Mouse (Mus musculus) liver, embryonic 11.5 days (tissue): ENCODE measurements around the gene Rrbp1. TPM values are rescaled to one million over a fixed set of nuclear protein-coding genes. Genes with fewer than 3 reads are reported as not detected.

Experiments used
- ATAC-seq: fragments of 200-750 bp; cut with Nextera tagmentation; replicated peaks from 2 replicates; pipeline ENCODE4 v1.8.0; 2017; ENCODE audit warnings: moderate number of reproducible peaks, mild to moderate bottlenecking, moderate TSS enrichment, moderate library complexity; ENCODE audit not compliant: low FRiP score
- DNase-seq: peaks from one replicate; pipeline ENCODE4 v3.0.0-alpha.2; 2017; ENCODE audit warnings: low spot score
- H3K27ac ChIP-seq: fragments of 300-500 bp; sonication (generic); 2 replicates; pipeline ENCODE4 v1.5.1; 2014; ENCODE audit warnings: mild to moderate bottlenecking, low read depth, low read length, control low read depth
- H3K27me3 ChIP-seq: fragments of 300-500 bp; sonication (generic); replicated peaks from 2 replicates; pipeline ENCODE4 v1.6.1; 2014; ENCODE audit warnings: low read length, mixed read lengths; ENCODE audit not compliant: control insufficient read depth, insufficient read depth
- H3K36me3 ChIP-seq: fragments of 300-500 bp; sonication (generic); 2 replicates; pipeline ENCODE4 v1.6.1; 2014; ENCODE audit warnings: mild to moderate bottlenecking, low read length, moderate library complexity, mixed read lengths; ENCODE audit not compliant: control insufficient read depth, insufficient read depth
- H3K4me1 ChIP-seq: fragments of 300-500 bp; sonication (generic); replicated peaks from 2 replicates; pipeline ENCODE4 v1.6.1; 2014; ENCODE audit warnings: low read length, mixed read lengths; ENCODE audit not compliant: control insufficient read depth, insufficient read depth
- H3K4me2 ChIP-seq: fragments of 300-500 bp; sonication (generic); 2 replicates; pipeline ENCODE4 v1.6.1; 2014; ENCODE audit warnings: mild to moderate bottlenecking, control low read depth, moderate library complexity
- H3K4me3 ChIP-seq: fragments of 300-500 bp; sonication (generic); 2 replicates; pipeline ENCODE4 v1.5.1; 2014; ENCODE audit warnings: low read depth, low read length, control low read depth
- H3K9ac ChIP-seq: fragments of 300-500 bp; sonication (generic); 2 replicates; pipeline ENCODE4 v1.6.1; 2014; ENCODE audit warnings: low read depth, low read length, control low read depth
- H3K9me3 ChIP-seq: fragments of 300-500 bp; sonication (generic); 2 replicates; pipeline ENCODE4 v1.6.1; 2016; ENCODE audit warnings: low read length, inconsistent platforms, mixed read lengths; ENCODE audit not compliant: control insufficient read depth
- WGBS: fragments of 180-500 bp; shearing (Covaris S2); extraction: QIAGEN DNeasy Blood & Tissue Kit; methylation state at CpG from one replicate; pipeline ENCODE4 v1.1.7; 2014; 5-methylcytosine and 5-hydroxymethylcytosine counted together
- polyA plus RNA-seq: library from polyadenylated mRNA; unstranded; fragments of >200 nt; fragmentation: Nextera tagmentation; extraction: Ambion mirVana; gene quantifications from 2 replicates; pipeline ENCODE4 v1.2.1, GENCODE M21; 2014

Gene Rrbp1
- polyA plus RNA-seq, 1 experiment from 2014 or later, result 89.6 TPM

DNA sequence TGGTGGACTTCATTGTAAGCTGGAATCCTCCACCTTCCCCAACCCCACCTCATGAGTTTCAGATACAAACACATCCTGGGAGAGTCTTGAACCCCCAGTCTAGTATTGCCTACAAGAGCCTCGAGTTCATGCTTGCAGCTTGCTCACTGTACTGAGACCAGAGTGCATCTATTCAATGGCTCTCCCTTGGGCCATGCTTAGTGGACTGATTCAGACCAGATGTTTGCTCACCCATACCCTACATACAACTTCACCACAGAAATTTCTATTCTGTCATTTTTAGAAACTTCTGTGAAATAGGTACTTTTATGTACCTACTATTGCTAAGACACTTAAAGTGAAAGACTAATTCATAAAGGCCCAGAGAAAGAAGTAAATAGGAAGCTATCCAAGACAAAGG is 18.1 kb downstream of the Rrbp1 start:
- Histone ChIP-seq H3K4me2 (no peak overlapping the region), H3K4me3 (no peak overlapping the region), H3K36me3 (peaks cover 4% of the 10 kb centered on the region; the same call in 1 of the 2 replicates), H3K4me1 (peaks cover 9% of the 10 kb centered on the region), H3K9me3 (no peaks in the 10 kb centered on the region), H3K27ac (no peak overlapping the region), H3K9ac (no peak overlapping the region), H3K27me3 (no peaks in the 10 kb centered on the region)
- DNase-seq (no peak), ATAC-seq (no peak)
- WGBS, result 81% methylated on average over 1 of the region's 1 CpGs

DNA sequence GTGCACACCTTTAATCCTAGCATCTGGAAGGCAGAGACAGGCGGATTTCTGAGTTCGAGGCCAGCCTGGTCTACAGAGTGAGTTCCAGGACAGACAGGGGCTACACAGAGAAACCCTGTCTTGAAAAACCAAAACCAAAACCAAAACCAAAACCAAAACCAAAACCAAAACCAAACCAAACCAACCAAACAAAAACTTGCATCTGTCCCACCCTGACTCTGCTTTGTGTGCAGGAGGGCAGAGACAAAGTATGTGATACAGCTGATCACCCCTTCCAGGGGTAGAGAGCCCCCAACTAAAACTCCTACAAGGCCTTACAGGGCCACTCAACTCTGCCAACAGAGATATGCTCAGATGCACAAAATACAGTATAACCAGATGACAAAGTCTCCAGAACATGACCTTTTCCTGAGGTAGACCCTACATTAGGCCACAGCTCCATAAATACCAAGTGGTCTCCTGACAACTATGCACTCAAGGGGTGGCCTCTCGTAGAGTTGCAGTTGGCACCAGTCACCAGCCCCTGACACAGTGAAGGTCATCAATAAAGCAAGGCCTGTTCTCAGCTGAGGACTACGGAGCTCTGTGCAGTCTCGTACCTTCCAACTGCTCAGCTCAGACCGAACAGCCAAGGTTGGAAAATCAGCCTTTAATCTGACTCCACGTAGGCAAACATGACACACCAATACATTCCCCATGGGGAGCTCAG is 18.9 kb downstream of the Rrbp1 start:
- WGBS, result 85% methylated on average over 7 of the region's 7 CpGs
- H3K36me3 ChIP-seq, result peaks cover 6% of the 10 kb centered on the region; the same call in 1 of the 2 replicates
- no peak overlapping the region for H3K27ac ChIP-seq
- H3K9me3 ChIP-seq, result no peaks in the 10 kb centered on the region
- H3K9ac ChIP-seq, result no peak overlapping the region
- DNase-seq (no peak), ATAC-seq (no peak)
- no peak overlapping the region for H3K4me2 ChIP-seq
- H3K4me3 ChIP-seq, result no peak overlapping the region
- H3K27me3 ChIP-seq, result no peaks in the 10 kb centered on the region
- H3K4me1 ChIP-seq, result peaks cover 9% of the 10 kb centered on the region

DNA sequence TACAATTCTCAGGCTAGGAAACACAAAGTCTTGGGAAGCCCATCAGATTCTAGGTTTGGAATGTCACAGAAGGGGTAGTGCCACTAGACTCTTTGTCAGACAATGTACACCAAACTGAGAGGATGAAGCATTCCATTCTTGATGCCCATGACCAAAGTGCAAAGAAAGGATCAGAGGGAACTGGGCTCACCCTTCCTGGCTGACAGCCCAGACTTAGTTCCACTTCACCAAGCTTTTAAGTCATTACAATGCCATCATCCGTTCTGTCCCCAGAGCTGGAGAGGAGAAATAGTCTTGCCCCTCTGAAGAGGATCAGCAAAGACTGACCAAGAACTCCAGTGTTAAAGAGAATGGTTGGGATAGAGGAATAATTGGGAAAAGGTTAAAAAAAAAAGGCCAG is 20.1 kb downstream of the Rrbp1 start:
- no peak for ATAC-seq
- peaks cover 9% of the 10 kb centered on the region for H3K4me1 ChIP-seq
- H3K27me3 ChIP-seq, result no peaks in the 10 kb centered on the region
- H3K9me3 ChIP-seq, result no peaks in the 10 kb centered on the region
- peaks cover 6% of the 10 kb centered on the region; the same call in 1 of the 2 replicates for H3K36me3 ChIP-seq
- DNase-seq, result no peak
- H3K9ac ChIP-seq, result no peak overlapping the region
- no peak overlapping the region for H3K4me3 ChIP-seq
- no peak overlapping the region for H3K27ac ChIP-seq
- WGBS, result 78% methylated on average over 1 of the region's 1 CpGs
- H3K4me2 ChIP-seq, result no peak overlapping the region

DNA sequence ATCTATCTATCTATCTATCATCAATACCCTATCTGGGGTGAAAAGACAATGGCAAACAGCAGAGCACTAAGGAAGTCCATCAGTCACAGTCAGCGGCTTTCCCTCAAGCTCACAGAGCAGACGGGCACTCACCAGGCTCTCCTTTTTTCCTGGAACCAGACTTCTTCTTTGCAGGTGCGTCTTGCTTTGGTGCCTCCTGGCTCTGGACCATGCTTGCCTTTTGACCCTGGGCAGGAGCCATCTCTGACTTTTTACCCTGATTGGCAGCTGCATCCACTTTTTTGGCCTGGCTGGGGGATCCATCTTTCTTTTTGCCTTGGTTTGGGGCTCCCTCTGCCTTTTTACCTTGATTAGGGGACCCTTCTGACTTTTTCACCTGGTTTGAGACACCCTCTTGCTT is 23.0 kb downstream of the Rrbp1 start:
- Histone ChIP-seq H3K36me3 (peaks cover 8% of the 10 kb centered on the region; the same call in 1 of the 2 replicates), H3K9ac (no peak overlapping the region), H3K27me3 (no peaks in the 10 kb centered on the region), H3K4me2 (no peak overlapping the region), H3K4me1 (peaks cover 4% of the 10 kb centered on the region), H3K9me3 (no peaks in the 10 kb centered on the region), H3K4me3 (no peak overlapping the region), H3K27ac (no peak overlapping the region)
- DNase-seq (no peak), ATAC-seq (no peak)
- 92% methylated on average over 3 of the region's 3 CpGs for WGBS

DNA sequence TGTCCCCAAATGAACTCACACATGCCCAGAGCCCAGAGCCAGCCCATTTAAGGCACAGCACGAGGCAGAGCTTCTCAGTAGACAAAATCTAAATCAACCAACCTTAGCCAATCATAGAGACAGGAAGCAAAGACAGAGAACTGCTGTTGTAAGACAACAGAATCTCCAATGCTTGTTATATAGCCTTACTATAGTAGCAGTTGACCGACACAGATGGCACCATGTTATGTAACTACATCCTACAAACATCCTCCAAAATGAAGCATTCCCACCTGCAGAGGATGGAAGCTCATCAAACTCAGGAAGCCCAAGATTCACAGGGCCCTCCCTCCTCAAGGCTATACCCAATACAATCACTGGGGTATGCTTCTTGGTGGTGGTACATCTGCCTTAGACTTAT is 23.6 kb downstream of the Rrbp1 start:
- 71% methylated on average over 2 of the region's 2 CpGs for WGBS
- Histone ChIP-seq H3K4me3 (no peak overlapping the region), H3K4me1 (peaks cover 4% of the 10 kb centered on the region), H3K27me3 (no peaks in the 10 kb centered on the region), H3K36me3 (peaks cover 9% of the 10 kb centered on the region; the same call in 1 of the 2 replicates), H3K9me3 (no peaks in the 10 kb centered on the region), H3K9ac (no peak overlapping the region), H3K27ac (no peak overlapping the region), H3K4me2 (no peak overlapping the region)
- DNase-seq (no peak), ATAC-seq (no peak)

DNA sequence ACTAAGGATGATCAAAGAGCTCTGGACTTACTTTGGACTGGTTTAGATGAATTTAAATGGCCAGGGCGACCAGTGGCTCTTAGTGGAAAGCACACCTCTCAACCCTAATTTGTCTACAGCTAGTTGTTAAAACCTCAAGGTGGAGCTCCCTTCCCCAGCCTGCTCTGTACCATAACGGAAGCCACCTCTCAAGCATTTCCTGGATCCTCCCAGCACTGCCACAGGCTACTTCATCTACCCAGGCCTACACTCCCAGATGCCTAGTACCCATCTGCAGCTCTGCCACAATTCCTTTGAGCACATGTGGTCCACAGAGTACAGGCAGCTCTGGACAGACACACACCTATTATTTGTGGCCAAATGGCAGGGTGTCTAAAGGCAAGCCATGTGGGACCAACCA is 27.6 kb downstream of the Rrbp1 start:
- H3K27me3 ChIP-seq, result no peaks in the 10 kb centered on the region
- H3K4me1 ChIP-seq, result peaks cover 20% of the 10 kb centered on the region
- ATAC-seq, result no peak
- H3K9ac ChIP-seq, result no peak overlapping the region
- no peak overlapping the region for H3K27ac ChIP-seq
- no peak overlapping the region for H3K4me3 ChIP-seq
- no peak overlapping the region for H3K4me2 ChIP-seq
- 55% methylated on average over 2 of the region's 2 CpGs for WGBS
- H3K36me3 ChIP-seq, result peaks cover 12% of the 10 kb centered on the region; the same call in 1 of the 2 replicates
- DNase-seq, result no peak
- H3K9me3 ChIP-seq, result no peaks in the 10 kb centered on the region

DNA sequence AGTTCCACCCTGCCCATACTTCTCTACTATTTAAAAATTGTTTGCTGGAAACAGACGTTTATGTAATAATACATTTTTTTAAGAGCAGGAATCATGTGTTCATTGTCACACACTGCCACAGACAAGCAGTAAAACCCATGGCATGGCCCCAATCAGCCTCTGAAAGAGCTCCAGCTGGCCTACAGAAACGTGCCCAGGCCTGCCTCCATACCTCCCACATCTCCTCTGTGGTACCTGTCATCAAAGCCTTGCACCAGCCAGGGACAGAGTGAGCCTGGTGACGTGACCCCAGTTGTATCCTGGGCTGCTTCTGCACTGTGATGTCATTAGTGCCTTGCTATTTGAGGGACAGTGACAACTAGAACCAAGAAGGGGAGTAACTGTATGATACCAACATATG is 28.2 kb downstream of the Rrbp1 start:
- H3K27ac ChIP-seq, result no peak overlapping the region
- no peak for ATAC-seq
- no peaks in the 10 kb centered on the region for H3K27me3 ChIP-seq
- no peak overlapping the region for H3K4me2 ChIP-seq
- no peak overlapping the region for H3K9ac ChIP-seq
- 63% methylated on average over 3 of the region's 3 CpGs for WGBS
- H3K4me3 ChIP-seq, result no peak overlapping the region
- no peaks in the 10 kb centered on the region for H3K9me3 ChIP-seq
- peaks cover 20% of the 10 kb centered on the region for H3K4me1 ChIP-seq
- peaks cover 12% of the 10 kb centered on the region; the same call in 1 of the 2 replicates for H3K36me3 ChIP-seq
- no peak for DNase-seq

DNA sequence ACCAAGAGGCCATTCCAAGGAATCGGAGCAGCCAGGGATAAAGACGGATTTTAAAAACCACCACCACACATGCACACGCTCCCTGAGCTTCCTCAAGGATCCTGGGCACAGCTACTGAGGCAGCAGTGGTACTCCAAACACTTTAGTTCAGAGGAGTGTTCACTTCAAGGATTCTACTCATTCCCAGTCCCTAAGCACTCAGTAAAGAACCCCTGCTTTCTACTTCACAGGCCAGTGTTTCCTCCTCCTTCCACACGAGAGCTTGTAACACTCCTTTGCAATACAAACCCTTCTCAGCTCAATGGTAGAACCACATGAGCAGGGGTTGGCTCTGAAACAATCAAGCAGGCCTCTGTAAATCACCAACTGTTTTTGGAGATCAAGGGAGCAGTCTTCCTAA is 28.9 kb downstream of the Rrbp1 start:
- H3K4me3 ChIP-seq, result no peak overlapping the region
- H3K4me1 ChIP-seq, result peaks cover 20% of the 10 kb centered on the region
- no peaks in the 10 kb centered on the region for H3K27me3 ChIP-seq
- peaks cover 10% of the 10 kb centered on the region; the same call in 1 of the 2 replicates for H3K36me3 ChIP-seq
- no peak overlapping the region for H3K4me2 ChIP-seq
- no peak overlapping the region for H3K27ac ChIP-seq
- ATAC-seq (no peak), DNase-seq (no peak)
- no peaks in the 10 kb centered on the region for H3K9me3 ChIP-seq
- H3K9ac ChIP-seq, result no peak overlapping the region
- 79% methylated on average over 4 of the region's 4 CpGs for WGBS

DNA sequence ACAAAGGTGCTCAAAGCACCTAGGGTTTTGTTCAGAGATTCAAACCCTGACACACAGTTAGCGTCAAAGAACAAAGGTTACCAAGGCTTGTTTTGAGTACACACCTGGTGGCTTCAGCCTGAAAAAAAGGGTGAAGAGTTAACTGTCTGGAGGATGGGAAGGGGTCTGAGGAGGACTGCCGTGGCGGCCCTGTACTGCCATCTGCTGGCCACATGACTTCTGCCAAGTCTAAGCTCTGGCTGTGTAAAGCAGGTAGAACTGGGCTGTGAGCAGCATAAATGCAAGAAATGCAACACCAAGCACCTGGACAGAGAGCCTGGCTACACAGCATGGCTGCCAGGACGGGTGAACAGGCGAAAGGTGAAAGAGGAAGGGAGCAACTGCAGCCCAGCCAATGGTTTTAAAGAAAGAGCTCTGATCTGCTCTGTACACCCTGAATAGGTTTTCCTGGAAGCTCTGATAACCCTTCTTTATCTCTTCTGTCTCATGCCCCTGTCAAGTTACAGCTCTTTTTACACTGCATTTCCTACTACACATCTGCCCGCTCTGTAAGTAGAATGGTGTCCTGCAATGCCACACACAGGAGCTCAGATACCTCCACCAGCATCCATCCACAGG is 30.2 kb downstream of the Rrbp1 start:
- ATAC-seq, result peak; percentile 90
- H3K9ac ChIP-seq, result 0 out of 2 replicates have a peak overlapping the region, but pooled peaks have one; percentile 36

More for the DNA sequence above, 30.2 kb downstream of the Rrbp1 start:
- Histone ChIP-seq H3K36me3 (peaks cover 10% of the 10 kb centered on the region; the same call in 1 of the 2 replicates), H3K27ac (peak overlapping the region; percentile 20), H3K9me3 (no peaks in the 10 kb centered on the region), H3K4me3 (no peak overlapping the region; the same call in 1 of the 2 replicates), H3K4me2 (peak overlapping the region; percentile 49), H3K27me3 (no peaks in the 10 kb centered on the region), H3K4me1 (peaks cover 20% of the 10 kb centered on the region)
- DNase-seq, result peak; percentile 61
- WGBS, result 32% methylated on average over 6 of the region's 6 CpGs
